Mouse (Mus musculus) lung, postnatal 0 days (tissue): ENCODE measurements at regions not wholly inside any gene's neighbourhood (a gene's known extent, or its start where the extent isn't known, plus 50 kb on each side); places are given as distances from the start of the nearest gene placed in this dataset.

Experiments used
- CTCF ChIP-seq: IDR thresholded peaks from 2 replicates; pipeline ENCODE4 v1.5.1; 2016; ENCODE audit warnings: antibody characterized with exemption, mild to moderate bottlenecking
- EP300 ChIP-seq: IDR thresholded peaks from 2 replicates; pipeline ENCODE4 v1.6.1; 2016; ENCODE audit warnings: antibody characterized with exemption, mild to moderate bottlenecking, control low read depth

DNA sequence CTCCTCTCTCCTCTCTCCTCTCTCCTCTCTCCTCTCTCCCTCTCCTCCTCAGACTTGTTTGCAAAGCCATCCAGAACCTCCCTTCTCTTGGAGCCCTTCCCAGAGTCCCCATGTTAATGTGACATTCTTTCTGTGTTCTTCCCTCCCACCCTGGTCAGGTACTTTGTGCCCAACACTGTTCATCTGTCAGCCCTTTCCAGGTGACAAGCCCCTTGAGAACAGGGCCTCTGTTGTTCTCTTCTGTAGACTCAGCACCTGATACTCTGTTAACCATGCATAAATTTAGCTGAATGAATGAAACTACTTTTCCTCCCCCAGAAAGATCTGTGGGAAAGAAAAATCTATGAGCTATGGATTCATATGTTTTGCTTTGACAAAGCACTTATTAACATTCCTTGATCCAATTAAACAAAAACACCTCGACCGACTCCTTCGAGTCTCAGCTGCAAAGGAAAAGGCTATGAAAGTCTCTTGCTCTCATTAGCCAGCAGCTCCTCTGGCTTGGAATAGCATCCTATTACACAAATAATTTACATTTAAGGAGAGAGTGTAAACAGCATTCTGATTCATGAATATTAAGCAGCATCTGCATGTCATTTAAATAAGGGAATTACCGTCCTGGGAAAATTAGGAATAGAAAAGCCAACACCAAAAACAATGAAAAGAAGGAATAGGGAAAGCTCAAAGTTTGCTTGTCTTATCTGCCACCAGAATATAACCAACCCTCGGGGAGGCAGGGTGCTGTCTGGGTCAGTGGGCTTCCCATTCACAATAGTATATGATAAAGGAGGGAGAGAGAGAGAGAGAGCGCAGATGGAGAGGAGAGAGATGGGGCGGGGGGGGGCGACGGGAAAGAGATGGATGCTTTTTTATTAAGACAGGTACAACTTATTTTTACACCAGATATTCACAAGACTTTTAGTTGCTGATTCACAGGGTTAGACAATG is 230.1 kb upstream of the Peli2 start:
- TF ChIP-seq CTCF (no peak), EP300 (no peak)
